Mouse (Mus musculus) CH12.LX (cell line): Measurements from ENCODE around the gene Gm49368. TPM values are rescaled to one million over a fixed set of nuclear protein-coding genes. Genes with fewer than 3 reads are reported as not detected.

Experiments
- DNase-seq: peaks from one replicate; pipeline ENCODE4 v3.0.0-alpha.2; 2013; ENCODE audit errors: extremely low read depth
- H3K27ac ChIP-seq: 2 replicates; pipeline ENCODE4 v1.5.1; 2012; ENCODE audit warnings: low read depth, mild to moderate bottlenecking, control low read depth, moderate library complexity; ENCODE audit not compliant: insufficient read depth
- H3K27me3 ChIP-seq: replicated peaks from 2 replicates; pipeline ENCODE3; 2012; ENCODE audit warnings: inconsistent platforms
- H3K36me3 ChIP-seq, 2 experiments: replicated peaks in 1 of 2; 2 replicates each; pipeline versions ENCODE3 to v1.6.1; 2012; ENCODE audit warnings: inconsistent platforms in 1 of 2, low read length in 1 of 2, mild to moderate bottlenecking in 1 of 2, mixed read lengths in 1 of 2, moderate library complexity in 1 of 2; ENCODE audit not compliant: control insufficient read depth in 1 of 2, insufficient read depth in 1 of 2
- H3K4me1 ChIP-seq, 2 experiments: 2 replicates each; pipeline ENCODE4 v1.6.1; 2012; ENCODE audit warnings: inconsistent platforms in 1 of 2, moderate library complexity in 1 of 2; ENCODE audit not compliant: insufficient read depth in 2 of 2, control insufficient read depth in 1 of 2
- H3K4me2 ChIP-seq: 2 replicates; pipeline ENCODE4 v1.6.1; 2012; ENCODE audit warnings: low read depth, mild to moderate bottlenecking, control low read depth; ENCODE audit not compliant: poor library complexity, insufficient read depth, severe bottlenecking
- H3K4me3 ChIP-seq, 3 experiments: fragments of 150-350 bp in 1 of 3; sonication (generic) in 1 of 3; replicated peaks in 1 of 3; 2 replicates each; pipeline versions ENCODE3 to v1.5.1; 2011 to 2012; ENCODE audit warnings: low read depth in 2 of 3, low read length in 2 of 3, mild to moderate bottlenecking in 2 of 3, moderate library complexity in 2 of 3, control low read depth in 1 of 3, improper control_type of control experiment in 1 of 3, inconsistent platforms in 1 of 3, mixed read lengths in 1 of 3; ENCODE audit not compliant: poor library complexity in 1 of 3
- H3K79me2 ChIP-seq: replicated peaks from 2 replicates; pipeline ENCODE4 v1.6.1; 2012; ENCODE audit warnings: mild to moderate bottlenecking, moderate library complexity; ENCODE audit not compliant: control insufficient read depth, poor library complexity, insufficient read depth, severe bottlenecking; ENCODE audit errors: extremely low read depth
- H3K9ac ChIP-seq: 2 replicates; pipeline ENCODE4 v1.6.1; 2012; ENCODE audit warnings: low read depth, mild to moderate bottlenecking, control low read depth, moderate library complexity; ENCODE audit not compliant: insufficient read depth
- H3K9me3 ChIP-seq: replicated peaks from 2 replicates; pipeline ENCODE3; 2012; ENCODE audit warnings: low read length, inconsistent platforms, mixed read lengths
- CHD1 ChIP-seq: IDR thresholded peaks from 2 replicates; pipeline ENCODE4 v1.6.1; 2012; ENCODE audit warnings: low read depth, low read length, improper control_type of control experiment, inconsistent platforms
- CHD2 ChIP-seq: IDR thresholded peaks from 2 replicates; pipeline ENCODE4 v1.6.1; 2011; ENCODE audit warnings: low read length, improper control_type of control experiment
- CTCF ChIP-seq, 2 experiments: IDR thresholded peaks in 1 of 2; conservative IDR thresholded peaks in 1 of 2; 2 replicates each; pipeline ENCODE4 v1.5.1; 2011 to 2012; ENCODE audit warnings: low read depth in 2 of 2, low read length in 2 of 2, improper control_type of control experiment in 1 of 2, inconsistent platforms in 1 of 2, mild to moderate bottlenecking in 1 of 2, moderate library complexity in 1 of 2
- E2F4 ChIP-seq: IDR thresholded peaks from 2 replicates; pipeline ENCODE4 v1.6.1; 2011; ENCODE audit warnings: low read depth, low read length, improper control_type of control experiment; ENCODE audit not compliant: insufficient replicate concordance
- EP300 ChIP-seq: IDR thresholded peaks from 2 replicates; pipeline ENCODE4 v1.6.1; 2011; ENCODE audit warnings: low read length, improper control_type of control experiment
- GABPA ChIP-seq: IDR thresholded peaks from 2 replicates; pipeline ENCODE4 v1.6.1; 2012; ENCODE audit warnings: low read depth, low read length, improper control_type of control experiment, inconsistent platforms; ENCODE audit not compliant: insufficient replicate concordance
- IRF4 ChIP-seq: IDR thresholded peaks from 2 replicates; pipeline ENCODE4 v1.6.1; 2014; ENCODE audit warnings: low read depth, mild to moderate bottlenecking, inconsistent platforms, low read length, improper control_type of control experiment
- JUN ChIP-seq: IDR thresholded peaks from 2 replicates; pipeline ENCODE4 v1.6.1; 2011; ENCODE audit warnings: low read depth, mild to moderate bottlenecking, low read length, improper control_type of control experiment, moderate library complexity; ENCODE audit not compliant: insufficient read depth
- JUND ChIP-seq: conservative IDR thresholded peaks from 2 replicates; pipeline ENCODE4 v1.6.1; 2011; ENCODE audit warnings: low read depth, low read length, improper control_type of control experiment
- MAX ChIP-seq: IDR thresholded peaks from 2 replicates; pipeline ENCODE4 v1.6.1; 2011; ENCODE audit warnings: low read length, improper control_type of control experiment
- MAZ ChIP-seq: IDR thresholded peaks from 2 replicates; pipeline ENCODE4 v1.6.1; 2012; ENCODE audit warnings: low read depth, mild to moderate bottlenecking, inconsistent platforms, low read length, improper control_type of control experiment, moderate library complexity
- MEF2A ChIP-seq: IDR thresholded peaks from 2 replicates; pipeline ENCODE4 v1.6.1; 2014; ENCODE audit warnings: low read depth, mild to moderate bottlenecking, inconsistent platforms, low read length, improper control_type of control experiment, borderline replicate concordance
- NELFE ChIP-seq: IDR thresholded peaks from 2 replicates; pipeline ENCODE4 v1.6.1; 2011; ENCODE audit warnings: low read depth, low read length, improper control_type of control experiment
- NRF1 ChIP-seq: IDR thresholded peaks from 2 replicates; pipeline ENCODE4 v1.6.1; 2014; ENCODE audit warnings: low read depth, mild to moderate bottlenecking, inconsistent platforms, low read length, improper control_type of control experiment, moderate library complexity
- PAX5 ChIP-seq: IDR thresholded peaks from 2 replicates; pipeline ENCODE4 v1.6.1; 2012; ENCODE audit warnings: low read length, inconsistent platforms, mixed read lengths
- POLR2A ChIP-seq: IDR thresholded peaks from 2 replicates; pipeline ENCODE4 v1.6.1; 2011; ENCODE audit warnings: low read depth, mild to moderate bottlenecking, improper control_type of control experiment, low read length
- RCOR1 ChIP-seq: conservative IDR thresholded peaks from 2 replicates; pipeline ENCODE4 v1.6.1; 2012; ENCODE audit warnings: low read depth, mild to moderate bottlenecking, inconsistent platforms, low read length, improper control_type of control experiment
- SIN3A ChIP-seq: IDR thresholded peaks from 2 replicates; pipeline ENCODE4 v1.6.1; 2012; ENCODE audit warnings: low read length, improper control_type of control experiment, inconsistent platforms
- SMC3 ChIP-seq: IDR thresholded peaks from 2 replicates; pipeline ENCODE4 v1.6.1; 2011; ENCODE audit warnings: low read depth, low read length, improper control_type of control experiment
- TBP ChIP-seq: conservative IDR thresholded peaks from 2 replicates; pipeline ENCODE4 v1.6.1; 2011; ENCODE audit warnings: low read depth, low read length, improper control_type of control experiment
- TCF12 ChIP-seq: IDR thresholded peaks from 2 replicates; pipeline ENCODE4 v1.6.1; 2014; ENCODE audit warnings: low read depth, mild to moderate bottlenecking, inconsistent platforms, low read length, improper control_type of control experiment
- USF1 ChIP-seq: IDR thresholded peaks from 2 replicates; pipeline ENCODE4 v1.6.1; 2014; ENCODE audit warnings: low read depth, mild to moderate bottlenecking, inconsistent platforms, low read length, improper control_type of control experiment
- USF2 ChIP-seq: conservative IDR thresholded peaks from 2 replicates; pipeline ENCODE4 v1.6.1; 2011; ENCODE audit warnings: low read depth, low read length, improper control_type of control experiment
- ZC3H11A ChIP-seq: IDR thresholded peaks from 2 replicates; pipeline ENCODE4 v1.6.1; 2012; ENCODE audit warnings: low read depth, mild to moderate bottlenecking, inconsistent platforms, low read length, improper control_type of control experiment
- ZMIZ1 ChIP-seq: IDR thresholded peaks from 2 replicates; pipeline ENCODE4 v1.6.1; 2012; ENCODE audit warnings: low read depth, mild to moderate bottlenecking, inconsistent platforms, low read length, improper control_type of control experiment
- dilution Hi-C: fragments of 300-500 bp; cut with MboI; formaldehyde crosslinking; loops from 2 replicates; pipeline ENCODE4 v1.14.3; 2020; ENCODE audit warnings: low sequenced_read_pairs; ENCODE audit not compliant: extremely low pct_unique_long_range_greater_than_20kb, extremely low pct_ligation_motif_present
- in situ Hi-C: fragments of 300-500 bp; cut with MboI; formaldehyde crosslinking; loops from 3 replicates; pipeline ENCODE4 v1.14.3; 2019; ENCODE audit warnings: low sequenced_read_pairs, low pct_ligation_motif_present, low pct_unique_long_range_greater_than_20kb, mixed read lengths
- polyA plus RNA-seq: library from polyadenylated mRNA; unstranded; fragments of >175 nt; gene quantifications from 2 replicates; pipeline ENCODE4 v1.2.1, GENCODE M21; 2012; ENCODE audit warnings: low read depth; ENCODE audit not compliant: insufficient read length
- total RNA-seq, 2 experiments: library from RNA; depleted of rRNA; stranded (reverse); fragments of 300-350 nt in 1 of 2; fragments of >200 nt in 1 of 2; gene quantifications; 2 replicates each; pipeline ENCODE4 v1.2.3; 2012 to 2014

The Gm49368 gene
- total and polyA plus RNA-seq, 3 experiments, result not detected

- no peak overlapping the region for H3K27ac ChIP-seq
- no peak overlapping the region for H3K4me2 ChIP-seq
- peaks cover 18% of the 10 kb centered on the region for H3K27me3 ChIP-seq
- dilution Hi-C loops, result no loop called here
- no peaks in the 10 kb centered on the region; a peak in 1 of 4 replicates for H3K4me1 ChIP-seq
- no peak overlapping the region for H3K9ac ChIP-seq
- no peak for TF ChIP-seq NELFE
- TF ChIP-seq ZC3H11A, result no peak
- no peak for TF ChIP-seq PAX5
- TF ChIP-seq JUND, result no peak
- no peak for TF ChIP-seq USF2
- TF ChIP-seq ZMIZ1, result no peak
- no peak for TF ChIP-seq USF1
- no peak for TF ChIP-seq MEF2A
- TF ChIP-seq EP300, result no peak
- no peak for TF ChIP-seq TBP
- no peak for TF ChIP-seq E2F4
- TF ChIP-seq CHD1, result no peak
- TF ChIP-seq SIN3A, result no peak
- no peak for TF ChIP-seq GABPA
- TF ChIP-seq CTCF (conservative IDR thresholded peaks at IDR 0.05 in 1 of 2, IDR thresholded peaks at IDR 0.05 in 1 of 2; ENCODE audit: low read depth in 2 of 2, low read length in 2 of 2), result no peak
- no peak for TF ChIP-seq IRF4
- no peak for TF ChIP-seq POLR2A
- TF ChIP-seq SMC3, result no peak
- TF ChIP-seq MAX, result no peak
- DNase-seq, result no peak
- H3K36me3 ChIP-seq, result no peaks in the 10 kb centered on the region
- peaks cover 2% of the 10 kb centered on the region for H3K9me3 ChIP-seq
- no peak overlapping the region for H3K4me3 ChIP-seq
- no peaks in the 10 kb centered on the region for H3K79me2 ChIP-seq
- in situ Hi-C loops, result no loop called here
Observed at GRCm38 (mm10) chr7:128119726-128120490, 57.4 kb downstream of the Gm49368 start.

GRCm38 (mm10) chr7:128128741-128129720 lies 66.5 kb downstream of the Gm49368 start, which contains the start of gene Itgax:
TSS of gene Itgax (plus strand) at chr7:128129547.
- no peaks in the 10 kb centered on the region for H3K79me2 ChIP-seq
- no peaks in the 10 kb centered on the region for H3K36me3 ChIP-seq
- H3K27ac ChIP-seq, result no peak within 1 kb of the TSS
- peak within 1 kb of the TSS; percentile 1; the same call in 1 of the 2 replicates for H3K9ac ChIP-seq
- peak; percentile 53 for DNase-seq
- H3K4me2 ChIP-seq, result no peak within 1 kb of the TSS
- no peak within 1 kb of the TSS for H3K4me3 ChIP-seq
- no peaks in the 10 kb centered on the region for H3K9me3 ChIP-seq
- H3K4me1 ChIP-seq, result peaks cover 7 to 48% of the 10 kb centered on the region in 2 experiments
- TF ChIP-seq IRF4 (peak; percentile 96), JUND (peak; percentile 91), PAX5 (no peak), CHD2 (peak; percentile 64), NRF1 (no peak), RCOR1 (0 out of 2 replicates have a peak, but pooled peaks have one; percentile 73), MEF2A (peak; percentile 43; the same call in 1 of the 2 replicates), MAZ (0 out of 2 replicates have a peak, but pooled peaks have one; percentile 0), TCF12 (peak; percentile 21; the same call in 1 of the 2 replicates), CTCF (conservative IDR thresholded peaks at IDR 0.05 in 1 of 2, IDR thresholded peaks at IDR 0.05 in 1 of 2; ENCODE audit: low read depth in 2 of 2, low read length in 2 of 2) (no peak), JUN (peak; percentile 78), EP300 (peak; percentile 97)
- no peaks in the 10 kb centered on the region for H3K27me3 ChIP-seq
- dilution Hi-C loops (no loop called here), in situ Hi-C loops (no loop called here)
